Mouse (Mus musculus): ENCODE measurements around the gene Zranb3. TPM values are rescaled to one million over a fixed set of nuclear protein-coding genes. Genes with fewer than 3 reads are reported as not detected.

Gene Zranb3
- polyA plus RNA-seq, 1 experiment, result 7.7 TPM

DNA sequence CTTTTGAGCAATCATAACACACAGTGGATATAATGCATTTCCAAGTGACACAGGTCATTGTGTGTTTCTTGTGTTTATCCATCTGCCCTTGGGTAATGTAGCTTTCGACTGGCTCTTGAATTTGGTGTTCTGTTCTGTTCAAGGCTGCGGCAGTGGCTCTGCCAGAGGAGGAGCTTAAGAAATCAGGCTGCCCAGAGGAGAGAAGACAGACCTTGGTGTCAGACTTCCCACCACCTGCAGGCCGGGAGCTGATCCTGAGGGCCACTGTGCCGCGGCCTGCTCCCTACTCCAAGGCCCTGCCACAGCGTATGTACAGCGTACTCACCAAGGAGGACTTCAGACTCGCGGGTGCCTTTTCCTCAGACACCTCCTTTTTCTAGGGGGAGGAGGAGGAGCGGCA lies 160.6 kb downstream of the Zranb3 start:
- Histone ChIP-seq H3K4me1 (ENCODE audit: control insufficient read depth, insufficient read depth, low read length) (no peaks in the 10 kb centered on the region), H3K27ac (ENCODE audit: control insufficient read depth, insufficient read depth, low read depth, low read length) (no peak overlapping the region), H3K27me3 (ENCODE audit: control insufficient read depth, insufficient read depth, low read length) (no peaks in the 10 kb centered on the region), H3K36me3 (ENCODE audit: control insufficient read depth, insufficient read depth, low read length) (peaks cover 4% of the 10 kb centered on the region), H3K4me3 (ENCODE audit: control insufficient read depth, low read depth, low read length) (no peak overlapping the region)
- TF ChIP-seq CTCF (IDR thresholded peaks at IDR 0.05; ENCODE audit: control insufficient read depth, insufficient read depth, insufficient replicate concordance, low read depth, low read length), result no peak
- TF ChIP-seq POLR2A (IDR thresholded peaks at IDR 0.05; ENCODE audit: control insufficient read depth, low read depth, low read length), result no peak

DNA sequence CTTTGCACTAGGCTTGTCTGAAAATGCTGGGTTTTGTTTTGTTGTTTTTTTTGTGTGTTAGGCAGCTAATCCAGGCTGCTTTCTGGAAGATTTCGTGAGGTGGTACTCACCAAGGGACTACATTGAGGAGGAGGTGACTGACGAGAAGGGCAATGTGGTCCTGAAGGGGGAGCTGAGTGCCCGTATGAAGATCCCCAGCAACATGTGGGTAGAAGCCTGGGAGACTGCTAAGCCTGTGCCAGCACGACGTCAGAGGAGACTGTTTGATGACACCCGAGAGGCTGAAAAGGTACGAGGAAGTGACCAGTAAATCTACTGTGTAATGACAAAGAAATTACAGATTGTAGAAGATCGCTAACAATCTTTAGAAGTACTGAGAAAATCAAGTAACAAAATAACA lies 165.6 kb downstream of the Zranb3 start:
- Histone ChIP-seq H3K4me1 (ENCODE audit: control insufficient read depth, insufficient read depth, low read length) (no peaks in the 10 kb centered on the region), H3K27ac (ENCODE audit: control insufficient read depth, insufficient read depth, low read depth, low read length) (no peak overlapping the region), H3K36me3 (ENCODE audit: control insufficient read depth, insufficient read depth, low read length) (peaks cover 4% of the 10 kb centered on the region), H3K4me3 (ENCODE audit: control insufficient read depth, low read depth, low read length) (no peak overlapping the region), H3K27me3 (ENCODE audit: control insufficient read depth, insufficient read depth, low read length) (no peaks in the 10 kb centered on the region)
- TF ChIP-seq CTCF (IDR thresholded peaks at IDR 0.05; ENCODE audit: control insufficient read depth, insufficient read depth, insufficient replicate concordance, low read depth, low read length) (no peak), POLR2A (IDR thresholded peaks at IDR 0.05; ENCODE audit: control insufficient read depth, low read depth, low read length) (no peak)

DNA sequence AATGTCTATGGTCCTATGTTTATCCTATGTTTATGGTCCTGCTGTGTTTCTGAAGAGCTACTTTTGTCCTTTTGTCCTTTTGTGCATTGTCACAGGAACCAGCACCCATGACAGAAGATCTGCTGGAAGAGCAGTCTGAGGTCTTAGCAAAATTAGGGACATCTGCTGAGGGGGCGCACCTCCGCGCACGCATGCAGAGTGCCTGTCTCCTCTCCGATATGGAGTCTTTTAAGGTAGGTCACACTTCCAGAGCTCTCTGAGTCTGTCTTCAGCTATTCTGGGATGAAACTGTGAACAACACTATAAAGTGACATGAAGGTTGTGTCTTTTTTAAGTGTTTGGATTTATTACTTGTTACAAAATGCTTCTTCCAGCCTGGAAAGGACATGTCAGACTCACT lies 168.5 kb downstream of the Zranb3 start:
- TF ChIP-seq POLR2A (IDR thresholded peaks at IDR 0.05; ENCODE audit: control insufficient read depth, low read depth, low read length) (no peak), CTCF (IDR thresholded peaks at IDR 0.05; ENCODE audit: control insufficient read depth, insufficient read depth, insufficient replicate concordance, low read depth, low read length) (no peak)
- peaks cover 4% of the 10 kb centered on the region for H3K36me3 ChIP-seq (ENCODE audit: control insufficient read depth, insufficient read depth, low read length)
- no peak overlapping the region for H3K27ac ChIP-seq (ENCODE audit: control insufficient read depth, insufficient read depth, low read depth, low read length)
- no peaks in the 10 kb centered on the region for H3K4me1 ChIP-seq (ENCODE audit: control insufficient read depth, insufficient read depth, low read length)
- H3K27me3 ChIP-seq (ENCODE audit: control insufficient read depth, insufficient read depth, low read length), result no peaks in the 10 kb centered on the region
- H3K4me3 ChIP-seq (ENCODE audit: control insufficient read depth, low read depth, low read length), result no peak overlapping the region

DNA sequence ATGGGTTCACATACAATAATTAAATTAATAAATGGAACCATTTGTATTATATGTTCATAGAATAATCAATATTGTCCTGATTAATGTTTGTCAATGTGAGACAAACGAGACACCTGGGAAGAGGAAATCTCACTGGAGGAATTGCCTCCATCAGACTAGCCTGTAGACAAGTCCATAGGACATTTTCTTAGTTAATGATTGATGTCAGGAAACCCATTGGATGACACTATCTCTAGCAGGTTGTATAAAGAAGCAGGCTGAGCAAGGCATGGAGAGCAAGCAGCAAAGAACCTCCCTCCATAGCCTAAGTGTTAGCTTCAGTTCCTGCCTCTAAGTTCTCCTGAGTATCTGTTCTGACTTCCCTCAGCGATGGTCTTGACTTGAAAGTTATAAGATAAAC lies 169.4 kb downstream of the Zranb3 start:
- H3K36me3 ChIP-seq (ENCODE audit: control insufficient read depth, insufficient read depth, low read length), result peaks cover 2% of the 10 kb centered on the region
- TF ChIP-seq CTCF (IDR thresholded peaks at IDR 0.05; ENCODE audit: control insufficient read depth, insufficient read depth, insufficient replicate concordance, low read depth, low read length) (no peak), POLR2A (IDR thresholded peaks at IDR 0.05; ENCODE audit: control insufficient read depth, low read depth, low read length) (no peak)

DNA sequence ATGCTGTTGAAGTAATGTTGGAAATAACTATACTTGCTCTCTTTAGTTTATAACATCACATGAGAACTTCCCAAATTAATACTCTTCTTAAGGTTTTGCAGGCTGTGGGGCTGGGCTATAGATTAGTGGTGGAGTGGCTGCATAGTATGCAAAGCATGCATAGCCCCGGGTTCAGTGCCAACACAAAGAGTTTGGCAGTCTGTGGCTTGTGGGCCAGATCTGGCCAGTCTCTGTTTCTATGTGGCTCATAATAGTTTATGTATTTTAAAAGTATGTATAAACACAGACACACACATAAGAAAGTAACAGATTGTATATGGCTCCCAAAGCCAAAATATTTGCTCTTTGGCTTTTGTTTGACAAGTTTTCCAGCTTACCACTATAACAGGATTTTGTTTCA lies 187.0 kb downstream of the Zranb3 start:
- no peaks in the 10 kb centered on the region; the same call in 1 of the 2 replicates for H3K36me3 ChIP-seq (ENCODE audit: control insufficient read depth, insufficient read depth, low read length)
- no peak overlapping the region for H3K4me3 ChIP-seq (ENCODE audit: control insufficient read depth, low read depth, low read length)
- H3K4me1 ChIP-seq (ENCODE audit: control insufficient read depth, insufficient read depth, low read length), result no peaks in the 10 kb centered on the region; the same call in 1 of the 2 replicates
- no peak for TF ChIP-seq CTCF (IDR thresholded peaks at IDR 0.05; ENCODE audit: control insufficient read depth, insufficient read depth, insufficient replicate concordance, low read depth, low read length)
- TF ChIP-seq POLR2A (IDR thresholded peaks at IDR 0.05; ENCODE audit: control insufficient read depth, low read depth, low read length), result no peak
- H3K27ac ChIP-seq (ENCODE audit: control insufficient read depth, insufficient read depth, low read depth, low read length), result no peak overlapping the region
- no peaks in the 10 kb centered on the region for H3K27me3 ChIP-seq (ENCODE audit: control insufficient read depth, insufficient read depth, low read length)

More for the DNA sequence above, 169.4 kb downstream of the Zranb3 start:
- Histone ChIP-seq H3K27ac (ENCODE audit: control insufficient read depth, insufficient read depth, low read depth, low read length) (no peak overlapping the region), H3K4me3 (ENCODE audit: control insufficient read depth, low read depth, low read length) (no peak overlapping the region), H3K4me1 (ENCODE audit: control insufficient read depth, insufficient read depth, low read length) (no peaks in the 10 kb centered on the region), H3K27me3 (ENCODE audit: control insufficient read depth, insufficient read depth, low read length) (no peaks in the 10 kb centered on the region)

DNA sequence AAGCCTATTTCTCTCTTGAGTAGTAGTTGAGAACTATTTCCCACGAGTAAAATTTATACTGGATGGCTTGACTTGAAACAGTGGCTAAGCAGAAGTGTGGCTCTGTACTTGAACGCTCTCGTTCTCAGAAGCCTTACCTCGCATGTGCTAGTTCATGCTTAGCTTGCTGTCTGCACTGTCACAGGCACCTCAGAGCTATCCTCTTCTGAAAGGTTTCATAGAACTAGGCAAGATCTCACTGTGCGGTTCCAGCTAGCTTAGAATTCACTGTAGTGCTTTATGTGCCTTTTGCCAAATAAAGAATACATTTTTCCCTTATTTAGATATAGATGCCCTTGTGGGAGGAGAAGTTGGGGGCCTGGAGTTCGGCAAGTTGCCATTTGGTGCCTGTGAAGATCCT lies 187.5 kb downstream of the Zranb3 start:
- no peaks in the 10 kb centered on the region; the same call in 1 of the 2 replicates for H3K4me1 ChIP-seq (ENCODE audit: control insufficient read depth, insufficient read depth, low read length)
- TF ChIP-seq POLR2A (IDR thresholded peaks at IDR 0.05; ENCODE audit: control insufficient read depth, low read depth, low read length) (no peak), CTCF (IDR thresholded peaks at IDR 0.05; ENCODE audit: control insufficient read depth, insufficient read depth, insufficient replicate concordance, low read depth, low read length) (no peak)
- H3K27me3 ChIP-seq (ENCODE audit: control insufficient read depth, insufficient read depth, low read length), result no peaks in the 10 kb centered on the region
- H3K36me3 ChIP-seq (ENCODE audit: control insufficient read depth, insufficient read depth, low read length), result no peaks in the 10 kb centered on the region; the same call in 1 of the 2 replicates
- no peak overlapping the region for H3K4me3 ChIP-seq (ENCODE audit: control insufficient read depth, low read depth, low read length)
- H3K27ac ChIP-seq (ENCODE audit: control insufficient read depth, insufficient read depth, low read depth, low read length), result no peak overlapping the region

DNA sequence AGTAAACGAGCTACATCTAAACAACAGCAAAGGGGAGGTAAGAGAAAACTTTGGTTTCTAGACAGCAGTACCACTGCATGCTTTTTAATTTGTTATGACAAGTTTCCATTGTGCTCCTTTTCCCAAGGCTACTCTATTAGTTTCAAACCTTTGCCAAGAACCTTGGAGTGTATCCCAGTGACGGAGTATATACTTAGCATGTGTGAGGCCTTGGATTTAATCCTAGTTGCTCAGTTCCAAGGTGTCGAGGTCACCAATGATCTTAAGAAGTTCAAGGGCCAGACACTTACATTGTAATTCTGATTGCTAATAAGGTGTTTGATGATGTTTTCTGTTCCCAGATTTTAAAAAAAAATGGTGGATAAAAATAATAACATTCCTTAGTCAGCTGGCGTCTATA lies 189.7 kb downstream of the Zranb3 start:
- no peak for TF ChIP-seq CTCF (IDR thresholded peaks at IDR 0.05; ENCODE audit: control insufficient read depth, insufficient read depth, insufficient replicate concordance, low read depth, low read length)
- no peak for TF ChIP-seq POLR2A (IDR thresholded peaks at IDR 0.05; ENCODE audit: control insufficient read depth, low read depth, low read length)

More for the DNA sequence above, 189.7 kb downstream of the Zranb3 start:
- Histone ChIP-seq H3K36me3 (ENCODE audit: control insufficient read depth, insufficient read depth, low read length) (no peaks in the 10 kb centered on the region; the same call in 1 of the 2 replicates), H3K27ac (ENCODE audit: control insufficient read depth, insufficient read depth, low read depth, low read length) (no peak overlapping the region), H3K4me3 (ENCODE audit: control insufficient read depth, low read depth, low read length) (no peak overlapping the region), H3K27me3 (ENCODE audit: control insufficient read depth, insufficient read depth, low read length) (no peaks in the 10 kb centered on the region), H3K4me1 (ENCODE audit: control insufficient read depth, insufficient read depth, low read length) (no peaks in the 10 kb centered on the region; the same call in 1 of the 2 replicates)
